Mouse (Mus musculus) heart, postnatal 0 days (tissue): ENCODE results near the gene Hist1h3d. TPM values are rescaled to one million over a fixed set of nuclear protein-coding genes. Genes with fewer than 3 reads are reported as not detected.
"Not testable (repeated sequence)": the region's sequence is repeated elsewhere in the genome, so short reads cannot be mapped to it uniquely, and the experiment has no call there.

Source experiments
- ATAC-seq: fragments of 200-750 bp; cut with Nextera tagmentation; 2 replicates; pipeline ENCODE4 v1.8.0; 2017; ENCODE audit warnings: low read depth, moderate number of reproducible peaks, moderate library complexity; ENCODE audit not compliant: insufficient read depth
- DNase-seq: peaks from one replicate; pipeline ENCODE4 v3.0.0-alpha.2; 2016; ENCODE audit warnings: low spot score
- H3K27ac ChIP-seq: fragments of 300-500 bp; sonication (generic); 2 replicates; pipeline ENCODE4 v1.5.1; 2014; ENCODE audit warnings: low read depth, mild to moderate bottlenecking
- H3K27me3 ChIP-seq: fragments of 300-500 bp; sonication (generic); 2 replicates; pipeline ENCODE4 v1.6.1; 2014; ENCODE audit warnings: low read length, mixed read lengths; ENCODE audit not compliant: control insufficient read depth, insufficient read depth
- H3K36me3 ChIP-seq: fragments of 300-500 bp; sonication (generic); replicated peaks from 2 replicates; pipeline ENCODE4 v1.6.1; 2014; ENCODE audit warnings: low read length, mixed read lengths; ENCODE audit not compliant: control insufficient read depth, insufficient read depth
- H3K4me1 ChIP-seq: fragments of 300-500 bp; sonication (generic); 2 replicates; pipeline ENCODE4 v1.6.1; 2014; ENCODE audit warnings: antibody characterized with exemption; ENCODE audit not compliant: control insufficient read depth, insufficient read depth
- H3K4me2 ChIP-seq: fragments of 300-500 bp; sonication (generic); 2 replicates; pipeline ENCODE4 v1.6.1; 2014; ENCODE audit warnings: low read depth, mild to moderate bottlenecking, low read length, moderate library complexity
- H3K4me3 ChIP-seq: fragments of 300-500 bp; sonication (generic); 2 replicates; pipeline ENCODE4 v1.5.1; 2014; ENCODE audit warnings: low read depth, low read length
- H3K9ac ChIP-seq: fragments of 300-500 bp; sonication (generic); replicated peaks from 2 replicates; pipeline ENCODE4 v1.6.1; 2014; ENCODE audit warnings: low read depth, low read length, mixed read lengths
- H3K9me3 ChIP-seq: fragments of 300-500 bp; sonication (generic); replicated peaks from 2 replicates; pipeline ENCODE4 v1.6.1; 2016; ENCODE audit warnings: low read length; ENCODE audit not compliant: control insufficient read depth
- CTCF ChIP-seq: IDR thresholded peaks from 2 replicates; pipeline ENCODE4 v1.5.1; 2016; ENCODE audit warnings: antibody characterized with exemption, control low read depth, low read depth
- EP300 ChIP-seq: IDR thresholded peaks from 2 replicates; pipeline ENCODE4 v1.6.1; 2016; ENCODE audit warnings: antibody characterized with exemption, low read depth
- WGBS: fragments of 180-500 bp; shearing (Covaris S2); extraction: QIAGEN DNeasy Blood & Tissue Kit; methylation state at CpG from one replicate; pipeline ENCODE4 v1.1.7; 2014; 5-methylcytosine and 5-hydroxymethylcytosine counted together
- polyA plus RNA-seq: library from polyadenylated mRNA; unstranded; fragments of >200 nt; fragmentation: Nextera tagmentation; extraction: Ambion mirVana; gene quantifications from 2 replicates; pipeline ENCODE4 v1.2.1, GENCODE M21; 2015
- total RNA-seq: library from RNA; depleted of rRNA; stranded (reverse); fragments of >200 nt; gene quantifications from 2 replicates; pipeline ENCODE4 v1.2.3, GENCODE M21; 2014; ENCODE audit warnings: low replicate concordance

The Hist1h3d gene
- total and polyA plus RNA-seq, 2 experiments from 2014 or later = 1.2 to 116 TPM

DNA sequence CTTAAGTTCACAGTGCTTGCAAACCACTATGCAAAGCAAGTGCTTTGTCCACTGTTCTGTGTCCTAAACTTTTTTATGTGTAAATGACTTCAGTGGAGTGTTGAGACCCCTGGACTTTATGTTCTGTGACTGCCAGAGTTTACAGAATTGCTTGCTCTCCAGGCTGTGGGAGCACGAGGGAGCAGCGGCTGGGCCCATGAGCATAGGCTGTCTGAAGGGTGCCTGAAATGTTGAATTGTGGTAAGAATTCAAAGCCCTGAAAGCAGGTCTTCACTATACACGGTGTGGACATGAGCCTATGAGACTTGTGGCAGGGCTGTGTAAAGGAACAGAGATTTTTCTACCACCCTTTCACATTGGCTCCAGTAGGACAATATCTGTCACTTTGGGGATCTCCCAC lies 36.1 kb downstream of the Hist1h3d start:
- no peaks in the 10 kb centered on the region for H3K36me3 ChIP-seq
- no peak overlapping the region for H3K27ac ChIP-seq
- DNase-seq (no peak), ATAC-seq (no peak)
- H3K9ac ChIP-seq = no peak overlapping the region
- WGBS = 78% methylated on average over 3 of the region's 3 CpGs
- no peak overlapping the region for H3K4me2 ChIP-seq
- H3K4me3 ChIP-seq = no peak overlapping the region
- H3K9me3 ChIP-seq = no peaks in the 10 kb centered on the region
- no peaks in the 10 kb centered on the region for H3K4me1 ChIP-seq
- TF ChIP-seq EP300 = no peak
- no peak for TF ChIP-seq CTCF
- H3K27me3 ChIP-seq = no peaks in the 10 kb centered on the region

DNA sequence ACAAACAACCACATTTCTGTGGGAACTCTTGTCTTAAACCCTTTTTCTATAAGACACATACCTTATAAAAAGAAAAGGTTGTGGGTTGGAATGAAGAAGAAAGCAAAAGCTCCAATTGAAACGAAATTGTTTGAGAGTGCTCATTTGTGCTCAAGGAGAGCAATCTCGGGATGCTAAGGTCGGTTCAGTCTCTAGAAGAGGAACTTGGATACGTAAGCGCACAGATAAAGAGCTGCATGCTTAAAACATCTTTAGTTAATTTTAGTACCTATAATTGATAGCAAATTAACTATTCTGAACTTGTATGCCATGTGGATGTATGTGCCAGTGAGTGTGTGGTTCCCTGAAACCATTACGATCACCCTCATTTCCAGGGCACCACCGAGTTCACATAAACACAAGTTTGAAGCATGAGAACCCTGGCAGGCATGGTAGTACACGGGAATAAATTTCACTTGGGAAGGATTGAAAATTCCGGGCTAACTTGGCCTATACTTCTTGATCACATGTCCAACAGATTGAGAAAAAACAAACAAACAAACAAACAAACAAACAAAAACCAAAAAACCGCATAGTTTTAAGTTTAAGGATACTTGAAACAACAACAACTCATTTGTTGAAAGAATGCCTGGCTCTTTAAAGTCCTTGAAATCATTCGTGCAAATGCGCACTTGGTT lies 44.6 kb downstream of the Hist1h3d start:
- 53% methylated on average over 12 of the region's 12 CpGs for WGBS

GRCm38 (mm10) chr13:23620733-23621531 lies 45.4 kb downstream of the Hist1h3d start, which contains the start of gene Hist1h2be:
Gene Hist1h2be (minus strand): TSS chr13:23621124.
- Histone ChIP-seq H3K4me2 (peak within 1 kb of the TSS; percentile 87), H3K27ac (peak within 1 kb of the TSS; percentile 93), H3K4me3 (peak within 1 kb of the TSS; percentile 59), H3K36me3 (no peaks in the 10 kb centered on the region), H3K9me3 (no peaks in the 10 kb centered on the region), H3K4me1 (peaks cover 7% of the 10 kb centered on the region; the same call in 1 of the 2 replicates), H3K27me3 (no peaks in the 10 kb centered on the region), H3K9ac (peak within 1 kb of the TSS; percentile 86)
- no peak for TF ChIP-seq CTCF
- no peak for TF ChIP-seq EP300
- DNase-seq = peak; percentile 95
- WGBS = under 1% methylated on average over 27 of the region's 27 CpGs
- ATAC-seq = peak; percentile 74

More for the DNA sequence above, 44.6 kb downstream of the Hist1h3d start:
- Histone ChIP-seq H3K9me3 (no peaks in the 10 kb centered on the region), H3K4me2 (peak overlapping the region; percentile 87), H3K9ac (peak overlapping the region; percentile 86; the same call in 1 of the 2 replicates), H3K4me3 (peak overlapping the region; percentile 59), H3K27ac (peak overlapping the region; percentile 93), H3K27me3 (no peaks in the 10 kb centered on the region), H3K4me1 (peaks cover 7% of the 10 kb centered on the region; the same call in 1 of the 2 replicates), H3K36me3 (no peaks in the 10 kb centered on the region)
- ATAC-seq (no peak), DNase-seq (no peak)
- TF ChIP-seq CTCF (no peak), EP300 (no peak)

GRCm38 (mm10) chr13:23621532-23622174 lies 46.1 kb downstream of the Hist1h3d start:
- Histone ChIP-seq H3K27ac (peak overlapping the region; percentile 93), H3K27me3 (no peaks in the 10 kb centered on the region), H3K9me3 (no peaks in the 10 kb centered on the region), H3K4me3 (peak overlapping the region; percentile 59), H3K9ac (peak overlapping the region; percentile 86), H3K4me2 (peak overlapping the region; percentile 87), H3K36me3 (no peaks in the 10 kb centered on the region), H3K4me1 (peaks cover 7% of the 10 kb centered on the region; the same call in 1 of the 2 replicates)
- WGBS = under 1% methylated on average over 18 of the region's 18 CpGs
- DNase-seq = peak; percentile 90
- TF ChIP-seq EP300 (peak; percentile 47; the same call in 1 of the 2 replicates), CTCF (no peak)
- peak; percentile 81 for ATAC-seq

DNA sequence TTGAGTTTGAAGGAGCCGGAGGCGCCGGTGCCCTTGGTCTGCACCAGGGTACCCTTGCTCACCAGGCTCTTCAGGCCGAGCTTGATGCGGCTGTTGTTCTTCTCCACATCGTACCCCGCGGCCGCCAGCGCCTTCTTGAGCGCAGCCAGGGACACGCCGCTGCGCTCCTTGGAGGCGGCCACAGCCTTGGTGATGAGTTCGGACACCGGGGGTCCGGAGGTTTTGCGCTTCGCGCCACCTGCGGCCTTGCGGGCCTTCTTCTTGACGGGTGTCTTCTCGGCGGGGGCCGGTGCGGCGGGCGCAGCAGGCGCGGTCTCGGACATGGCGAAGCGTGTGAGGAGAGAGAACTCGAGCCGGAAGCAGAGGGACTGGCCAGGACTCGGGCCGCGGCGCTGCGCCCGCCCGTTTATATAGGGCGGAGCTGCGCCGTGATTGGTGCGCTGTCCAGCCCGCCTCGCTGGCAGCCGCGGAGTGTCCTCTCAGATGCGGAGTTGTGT lies 46.7 kb downstream of the Hist1h3d start, which contains the start of gene Hist1h1e:
TSS of gene Hist1h1e (minus strand) at position 384 of the 497 bp plus-strand sequence.
- not testable (repeated sequence) for H3K36me3 ChIP-seq, H3K4me1 ChIP-seq, H3K9me3 ChIP-seq, H3K27me3 ChIP-seq
- peak within 1 kb of the TSS; percentile 59 for H3K4me3 ChIP-seq
- under 1% methylated on average over 52 of the region's 53 CpGs for WGBS
- peak within 1 kb of the TSS; percentile 86 for H3K9ac ChIP-seq
- peak; percentile 95 for DNase-seq
- H3K27ac ChIP-seq = peak within 1 kb of the TSS; percentile 93
- TF ChIP-seq EP300 = peak; percentile 90
- peak within 1 kb of the TSS; percentile 87 for H3K4me2 ChIP-seq
- ATAC-seq = peak; percentile 89
